Mouse (Mus musculus) small intestine, adult 2 months (tissue): ENCODE results near the gene Eif4h. TPM values are rescaled to one million over a fixed set of nuclear protein-coding genes. Genes with fewer than 3 reads are reported as not detected.

ENCODE experiments used
- H3K27ac ChIP-seq: fragments of 200-500 bp; 2 replicates; pipeline ENCODE4 v1.5.1; 2012; ENCODE audit warnings: low read depth, low read length, control low read depth, inconsistent platforms; ENCODE audit not compliant: insufficient read depth
- H3K27me3 ChIP-seq: fragments of 200-500 bp; 2 replicates; pipeline ENCODE4 v1.6.1; 2012; ENCODE audit warnings: mild to moderate bottlenecking, moderate library complexity, low read length, inconsistent platforms; ENCODE audit not compliant: control insufficient read depth, insufficient read depth
- H3K36me3 ChIP-seq: fragments of 200-500 bp; 2 replicates; pipeline ENCODE4 v1.6.1; 2012; ENCODE audit warnings: mild to moderate bottlenecking, low read length, control low read depth, inconsistent platforms; ENCODE audit not compliant: control insufficient read depth, insufficient read depth
- H3K4me1 ChIP-seq: fragments of 200-500 bp; 2 replicates; pipeline ENCODE4 v1.6.1; 2012; ENCODE audit warnings: low read length, inconsistent platforms, mixed read lengths; ENCODE audit not compliant: control insufficient read depth, insufficient read depth, insufficient read length
- H3K4me3 ChIP-seq: fragments of 200-500 bp; 2 replicates; pipeline ENCODE4 v1.5.1; 2012; ENCODE audit warnings: low read depth, mild to moderate bottlenecking, control low read depth, inconsistent platforms, low read length, moderate library complexity
- CTCF ChIP-seq: fragments of 200-500 bp; IDR thresholded peaks from 2 replicates; pipeline ENCODE4 v1.5.1; 2012; ENCODE audit warnings: low read depth, mild to moderate bottlenecking, control low read depth, inconsistent platforms, low read length, moderate library complexity, mixed read lengths; ENCODE audit not compliant: insufficient replicate concordance, insufficient read length; ENCODE audit errors: extremely low read depth
- POLR2A ChIP-seq: fragments of 200-500 bp; IDR thresholded peaks from 2 replicates; pipeline ENCODE4 v1.6.1; 2012; ENCODE audit warnings: low read depth, mild to moderate bottlenecking, control low read depth, inconsistent platforms, low read length, moderate library complexity
- WGBS: fragments of 180-500 bp; shearing (Covaris S2); methylation state at CpG from one replicate; pipeline ENCODE4 v1.1.7; 2018; 5-methylcytosine and 5-hydroxymethylcytosine counted together
- polyA plus RNA-seq: library from polyadenylated mRNA; depleted of rRNA; stranded (reverse); fragments of >200 nt; gene quantifications from 2 replicates; pipeline ENCODE4 v1.2.3, GENCODE M21; 2012

Eif4h gene
- polyA plus RNA-seq, 1 experiment, result 256 TPM

GRCm38 (mm10) chr5:134583006-134583883 is 56.0 kb downstream of the Eif4h start:
- peak overlapping the region; percentile 54 for H3K27ac ChIP-seq
- no peaks in the 10 kb centered on the region for H3K27me3 ChIP-seq
- peaks cover 6% of the 10 kb centered on the region; the same call in 1 of the 2 replicates for H3K36me3 ChIP-seq
- H3K4me3 ChIP-seq, result peak overlapping the region; percentile 88
- 6% methylated on average over 15 of the region's 15 CpGs for WGBS
- TF ChIP-seq POLR2A (no peak), CTCF (peak; percentile 12; the same call in 1 of the 2 replicates)
- H3K4me1 ChIP-seq, result peaks cover 5% of the 10 kb centered on the region; the same call in 1 of the 2 replicates

- Histone ChIP-seq H3K4me1 (peaks cover 5% of the 10 kb centered on the region; the same call in 1 of the 2 replicates), H3K36me3 (peaks cover 5% of the 10 kb centered on the region; the same call in 1 of the 2 replicates), H3K4me3 (peak overlapping the region; percentile 88), H3K27ac (peak overlapping the region; percentile 26; the same call in 1 of the 2 replicates), H3K27me3 (no peaks in the 10 kb centered on the region)
- TF ChIP-seq CTCF (peak; percentile 81), POLR2A (peak; percentile 49)
- 7% methylated on average over 28 of the region's 30 CpGs for WGBS
These were observed 56.9 kb downstream of the Eif4h start for GRCm38 (mm10) chr5:134582221-134582907.

- Histone ChIP-seq H3K36me3 (no peaks in the 10 kb centered on the region), H3K4me1 (peaks cover 5% of the 10 kb centered on the region; the same call in 1 of the 2 replicates), H3K4me3 (no peak within 1 kb of the TSS), H3K27ac (no peak within 1 kb of the TSS), H3K27me3 (no peaks in the 10 kb centered on the region)
- no peak for TF ChIP-seq POLR2A
- TF ChIP-seq CTCF, result no peak
- 83% methylated on average over 5 of the region's 5 CpGs for WGBS
These were observed 58.1 kb downstream of the Eif4h start, which contains the start of gene Rfc2 for GRCm38 (mm10) chr5:134581146-134581545. TSS of gene Rfc2 (plus strand) at chr5:134581366.

GRCm38 (mm10) chr5:134579135-134579534 is 60.2 kb downstream of the Eif4h start:
- Histone ChIP-seq H3K36me3 (no peaks in the 10 kb centered on the region), H3K27me3 (no peaks in the 10 kb centered on the region), H3K4me3 (no peak overlapping the region), H3K4me1 (peaks cover 3% of the 10 kb centered on the region; the same call in 1 of the 2 replicates), H3K27ac (no peak overlapping the region)
- no peak for TF ChIP-seq CTCF
- no peak for TF ChIP-seq POLR2A
- 76% methylated on average over 3 of the region's 3 CpGs for WGBS

- TF ChIP-seq CTCF (no peak), POLR2A (no peak)
- H3K27me3 ChIP-seq, result no peaks in the 10 kb centered on the region
- peaks cover 5% of the 10 kb centered on the region for H3K4me1 ChIP-seq
- 90% methylated on average over 7 of the region's 7 CpGs for WGBS
- H3K27ac ChIP-seq, result no peak overlapping the region
- H3K36me3 ChIP-seq, result no peaks in the 10 kb centered on the region
- H3K4me3 ChIP-seq, result no peak overlapping the region
These were observed 61.8 kb downstream of the Eif4h start for GRCm38 (mm10) chr5:134577534-134577933.

GRCm38 (mm10) chr5:134576517-134577220 is 62.6 kb downstream of the Eif4h start:
- no peak overlapping the region for H3K27ac ChIP-seq
- H3K36me3 ChIP-seq, result no peaks in the 10 kb centered on the region
- no peaks in the 10 kb centered on the region for H3K27me3 ChIP-seq
- WGBS, result 59% methylated on average over 14 of the region's 14 CpGs
- no peak for TF ChIP-seq CTCF
- TF ChIP-seq POLR2A, result no peak
- H3K4me3 ChIP-seq, result no peak overlapping the region
- H3K4me1 ChIP-seq, result peaks cover 7% of the 10 kb centered on the region
